Mouse (Mus musculus): Measurements from ENCODE around the gene Vwa8.

GRCm38 (mm10) chr14:79227955-79228354, 379.1 kb downstream of the Vwa8 start:
- TF ChIP-seq CHD2 (IDR thresholded peaks at IDR 0.05; ENCODE audit: low read length) (no peak), MAX (IDR thresholded peaks at IDR 0.05; ENCODE audit: low read length) (no peak)

Data from CH12.LX (cell line).